Mouse (Mus musculus) layer of hippocampus, postnatal 14 days (tissue): ENCODE results near the gene Kcne4. TPM values are rescaled to one million over a fixed set of nuclear protein-coding genes. Genes with fewer than 3 reads are reported as not detected.

Source experiments
- DNase-seq, 2 experiments: peaks; one replicate each; pipeline ENCODE4 v3.0.0; 2021 to 2022; ENCODE audit warnings: low spot score in 2 of 2, mixed read lengths in 1 of 2
- total RNA-seq, 2 experiments: library from RNA; stranded (reverse); gene quantifications; 2 replicates each; pipeline ENCODE4 v1.2.3; 2021

Kcne4 gene
- total RNA-seq, 2 experiments from 2014 or later = 0.88 to 1.4 TPM

DNA sequence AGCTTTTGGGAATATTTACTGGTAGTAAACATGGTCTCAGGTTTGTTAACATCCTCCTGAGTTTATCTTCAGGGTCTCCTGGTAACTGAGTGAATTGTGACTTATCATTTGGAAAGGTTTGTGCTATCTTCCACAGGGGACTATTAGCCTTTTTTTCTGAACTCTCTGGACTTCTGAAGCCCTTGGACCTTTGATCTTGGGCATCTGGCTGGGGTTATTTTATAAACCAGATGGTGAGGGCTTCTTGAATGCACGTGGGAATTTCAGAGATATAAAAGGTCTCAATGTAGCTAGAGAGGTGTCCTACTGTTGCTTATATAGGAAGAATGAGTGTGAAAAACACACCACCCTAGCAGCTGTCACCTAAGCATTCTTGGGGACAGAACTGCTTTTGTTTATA lies 37.7 kb downstream of the Kcne4 start:
- DNase-seq = no peak

- DNase-seq = no peak
Observed at GRCm38 (mm10) chr1:78859573-78859972, 43.0 kb downstream of the Kcne4 start.

GRCm38 (mm10) chr1:78860056-78860455 lies 43.5 kb downstream of the Kcne4 start:
- no peak for DNase-seq

DNA sequence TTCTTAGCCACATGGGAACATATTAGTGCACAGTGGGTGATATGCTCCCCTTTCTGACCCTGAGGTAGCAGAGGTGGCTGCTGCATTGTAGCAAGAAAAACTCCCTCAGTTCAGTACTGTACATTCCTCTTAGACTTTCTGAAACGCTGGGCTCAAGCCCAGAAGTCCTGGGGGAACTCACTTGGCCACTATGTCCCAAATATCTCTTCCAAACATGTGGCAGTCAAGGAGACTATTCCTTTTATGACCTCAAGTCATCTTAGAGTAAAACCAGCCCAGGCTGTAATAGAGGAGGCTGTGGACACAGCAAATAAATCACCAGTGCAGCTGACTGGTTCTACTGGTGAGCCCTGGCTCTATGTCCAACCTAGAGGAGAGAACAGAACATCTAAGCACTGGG lies 45.7 kb downstream of the Kcne4 start:
- DNase-seq = no peak

GRCm38 (mm10) chr1:78863833-78864232 lies 47.3 kb downstream of the Kcne4 start:
- DNase-seq = no peak

- DNase-seq = peak in 1 of 2 experiments; percentile 31
Observed at GRCm38 (mm10) chr1:78864351-78864750, 47.8 kb downstream of the Kcne4 start.

DNA sequence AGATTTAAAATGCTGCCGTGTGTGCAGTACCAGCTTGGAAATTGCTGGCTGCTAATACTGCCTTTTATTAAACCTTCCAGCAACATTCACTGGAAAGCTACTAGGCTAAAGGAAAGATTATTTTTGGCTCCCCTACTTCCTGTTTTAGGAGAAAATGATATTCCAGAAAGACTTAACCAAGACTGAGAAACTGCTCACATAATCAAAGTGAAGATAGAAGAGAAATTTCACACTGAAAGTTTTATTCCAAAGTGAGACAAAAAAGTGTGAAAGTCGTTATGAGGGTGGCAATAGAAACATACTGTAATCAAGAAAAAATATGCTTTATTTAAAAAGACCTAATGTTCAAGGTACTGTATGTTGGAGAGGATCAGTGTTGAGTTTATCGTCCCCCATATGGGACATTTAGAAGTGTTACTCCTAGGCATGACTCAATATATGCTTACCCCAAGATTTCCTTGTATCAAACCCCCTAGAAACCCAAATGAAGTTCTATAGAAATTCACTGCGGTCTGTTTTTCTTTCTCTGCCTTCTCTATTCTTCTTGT lies 48.3 kb downstream of the Kcne4 start:
- DNase-seq = no peak

DNA sequence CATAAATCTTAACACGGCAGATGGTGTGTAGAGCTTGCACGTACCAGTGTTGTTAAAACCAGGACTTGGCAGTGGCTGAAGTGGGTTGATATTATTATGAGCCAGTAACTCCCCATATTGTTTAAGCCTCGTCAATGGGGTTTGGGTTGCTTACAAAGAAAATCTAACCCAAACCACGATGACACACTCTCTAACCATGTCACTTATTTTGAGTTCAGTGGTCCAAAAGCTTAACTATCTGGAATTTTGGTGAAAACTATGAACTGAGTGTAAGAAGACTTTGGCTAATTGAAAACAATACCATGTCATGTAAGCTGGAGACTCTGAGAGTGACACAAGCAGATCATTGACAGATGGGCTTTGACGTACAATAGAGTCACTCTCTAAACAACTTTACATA lies 49.4 kb downstream of the Kcne4 start:
- no peak for DNase-seq

DNA sequence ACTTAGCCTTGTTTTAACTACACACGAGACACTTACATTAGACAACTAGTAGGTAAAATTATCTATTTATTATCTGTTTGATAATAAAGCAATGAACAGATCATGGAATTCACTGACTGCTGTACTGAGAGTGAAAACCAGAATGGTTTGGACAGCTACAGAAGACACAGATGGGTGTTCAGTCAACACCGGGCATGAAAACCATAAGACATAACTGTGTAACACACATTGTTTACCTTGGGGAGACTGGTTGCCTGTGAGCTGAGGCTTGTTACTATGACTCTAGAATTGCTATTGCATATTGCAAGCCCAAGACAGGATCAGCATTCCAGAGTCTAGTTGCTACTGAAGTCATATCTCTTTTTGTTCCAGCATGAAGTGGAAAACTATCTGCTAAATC lies 49.9 kb downstream of the Kcne4 start:
- peak in 1 of 2 experiments; percentile 59 for DNase-seq

Other genes with a start within 250 kb of the Kcne4 start
- gene Acsl3, start 158.9 kb upstream of the Kcne4 start, total RNA-seq = 100 to 1,000 TPM; 176 to 182 TPM
- gene Utp14b, start 158.7 kb upstream of the Kcne4 start, total RNA-seq = 10 to 100 TPM; 25.6 to 25.7 TPM